Mouse (Mus musculus): ENCODE measurements around the gene Tmx2. TPM values are rescaled to one million over a fixed set of nuclear protein-coding genes. Genes with fewer than 3 reads are reported as not detected.
A peak's percentile ranks its signal among the peaks of the same experiment; 100 is the strongest.

Tmx2 gene
- polyA plus RNA-seq, 1 experiment from 2014 or later, result 119 TPM

GRCm38 (mm10) chr2:84632999-84633398 is 45.9 kb downstream of the Tmx2 start:
- peak overlapping the region; percentile 22; the same call in 1 of the 2 replicates for H3K4me2 ChIP-seq (replicated peaks; ENCODE audit: low read depth, low read length)
- H3K4me3 ChIP-seq (ENCODE audit: low read depth, low read length), result no peak overlapping the region
- H3K4me1 ChIP-seq (ENCODE audit: control insufficient read depth, insufficient read depth, low read length), result peaks cover 56% of the 10 kb centered on the region
- ATAC-seq (ENCODE audit: insufficient number of reproducible peaks, insufficient read depth, low FRiP score, low read depth), result peak; percentile 60
- WGBS, result 7% methylated on average over 3 of the region's 3 CpGs
- no peaks in the 10 kb centered on the region for H3K27me3 ChIP-seq (ENCODE audit: control insufficient read depth, insufficient read depth, low read length)
- peak overlapping the region; percentile 80 for H3K27ac ChIP-seq (ENCODE audit: low read length)
- no peaks in the 10 kb centered on the region for H3K36me3 ChIP-seq (ENCODE audit: control insufficient read depth, insufficient read depth, low read length)
- H3K9ac ChIP-seq (replicated peaks; ENCODE audit: low read depth, low read length), result no peak overlapping the region
- H3K9me3 ChIP-seq (ENCODE audit: control insufficient read depth, low read depth, low read length), result no peaks in the 10 kb centered on the region

- no peak for ATAC-seq (ENCODE audit: insufficient number of reproducible peaks, insufficient read depth, low FRiP score, low read depth)
- WGBS, result 94% methylated on average over 1 of the region's 1 CpGs
- Histone ChIP-seq H3K9ac (replicated peaks; ENCODE audit: low read depth, low read length) (no peak overlapping the region), H3K4me2 (replicated peaks; ENCODE audit: low read depth, low read length) (no peak overlapping the region), H3K36me3 (ENCODE audit: control insufficient read depth, insufficient read depth, low read length) (no peaks in the 10 kb centered on the region), H3K4me1 (ENCODE audit: control insufficient read depth, insufficient read depth, low read length) (peaks cover 51% of the 10 kb centered on the region), H3K27ac (ENCODE audit: low read length) (peak overlapping the region; percentile 80), H3K27me3 (ENCODE audit: control insufficient read depth, insufficient read depth, low read length) (no peaks in the 10 kb centered on the region), H3K9me3 (ENCODE audit: control insufficient read depth, low read depth, low read length) (no peaks in the 10 kb centered on the region), H3K4me3 (ENCODE audit: low read depth, low read length) (no peak overlapping the region)
Measured at GRCm38 (mm10) chr2:84632001-84632400, 46.9 kb downstream of the Tmx2 start.

- Histone ChIP-seq H3K27ac (ENCODE audit: low read length) (peak overlapping the region; percentile 48; the same call in 1 of the 2 replicates), H3K9ac (replicated peaks; ENCODE audit: low read depth, low read length) (no peak overlapping the region), H3K4me3 (ENCODE audit: low read depth, low read length) (no peak overlapping the region), H3K9me3 (ENCODE audit: control insufficient read depth, low read depth, low read length) (no peaks in the 10 kb centered on the region), H3K27me3 (ENCODE audit: control insufficient read depth, insufficient read depth, low read length) (no peaks in the 10 kb centered on the region), H3K4me2 (replicated peaks; ENCODE audit: low read depth, low read length) (no peak overlapping the region), H3K36me3 (ENCODE audit: control insufficient read depth, insufficient read depth, low read length) (peaks cover 6% of the 10 kb centered on the region; the same call in 1 of the 2 replicates), H3K4me1 (ENCODE audit: control insufficient read depth, insufficient read depth, low read length) (peaks cover 18% of the 10 kb centered on the region; the same call in 1 of the 2 replicates)
- no peak for ATAC-seq (ENCODE audit: insufficient number of reproducible peaks, insufficient read depth, low FRiP score, low read depth)
- 40% methylated on average over 3 of the region's 3 CpGs for WGBS
Measured at GRCm38 (mm10) chr2:84627036-84627435, 51.9 kb downstream of the Tmx2 start.

- Histone ChIP-seq H3K9me3 (ENCODE audit: control insufficient read depth, low read depth, low read length) (no peaks in the 10 kb centered on the region), H3K4me1 (ENCODE audit: control insufficient read depth, insufficient read depth, low read length) (peaks cover 13% of the 10 kb centered on the region; the same call in 1 of the 2 replicates), H3K27ac (ENCODE audit: low read length) (peak overlapping the region; percentile 48; the same call in 1 of the 2 replicates), H3K36me3 (ENCODE audit: control insufficient read depth, insufficient read depth, low read length) (peaks cover 8% of the 10 kb centered on the region), H3K27me3 (ENCODE audit: control insufficient read depth, insufficient read depth, low read length) (no peaks in the 10 kb centered on the region), H3K4me2 (replicated peaks; ENCODE audit: low read depth, low read length) (no peak overlapping the region), H3K9ac (replicated peaks; ENCODE audit: low read depth, low read length) (no peak overlapping the region), H3K4me3 (ENCODE audit: low read depth, low read length) (no peak overlapping the region)
- no peak for ATAC-seq (ENCODE audit: insufficient number of reproducible peaks, insufficient read depth, low FRiP score, low read depth)
- 52% methylated on average over 7 of the region's 7 CpGs for WGBS
Measured at GRCm38 (mm10) chr2:84626366-84626975, 52.5 kb downstream of the Tmx2 start.

GRCm38 (mm10) chr2:84624201-84624600 is 54.7 kb downstream of the Tmx2 start:
- no peak overlapping the region for H3K4me2 ChIP-seq (replicated peaks; ENCODE audit: low read depth, low read length)
- no peak overlapping the region for H3K9ac ChIP-seq (replicated peaks; ENCODE audit: low read depth, low read length)
- H3K4me1 ChIP-seq (ENCODE audit: control insufficient read depth, insufficient read depth, low read length), result peaks cover 12% of the 10 kb centered on the region; the same call in 1 of the 2 replicates
- no peak overlapping the region for H3K4me3 ChIP-seq (ENCODE audit: low read depth, low read length)
- 0 out of 2 replicates have a peak overlapping the region, but pooled peaks have one; percentile 21 for H3K27ac ChIP-seq (ENCODE audit: low read length)
- H3K36me3 ChIP-seq (ENCODE audit: control insufficient read depth, insufficient read depth, low read length), result peaks cover 30% of the 10 kb centered on the region
- no peaks in the 10 kb centered on the region for H3K9me3 ChIP-seq (ENCODE audit: control insufficient read depth, low read depth, low read length)
- ATAC-seq (ENCODE audit: insufficient number of reproducible peaks, insufficient read depth, low FRiP score, low read depth), result no peak
- WGBS, result 95% methylated on average over 17 of the region's 17 CpGs
- H3K27me3 ChIP-seq (ENCODE audit: control insufficient read depth, insufficient read depth, low read length), result no peaks in the 10 kb centered on the region

- H3K36me3 ChIP-seq (ENCODE audit: control insufficient read depth, insufficient read depth, low read length), result peaks cover 33% of the 10 kb centered on the region
- no peak overlapping the region for H3K4me3 ChIP-seq (ENCODE audit: low read depth, low read length)
- WGBS, result 87% methylated on average over 3 of the region's 3 CpGs
- H3K27me3 ChIP-seq (ENCODE audit: control insufficient read depth, insufficient read depth, low read length), result no peaks in the 10 kb centered on the region
- no peak overlapping the region for H3K4me2 ChIP-seq (replicated peaks; ENCODE audit: low read depth, low read length)
- no peaks in the 10 kb centered on the region for H3K9me3 ChIP-seq (ENCODE audit: control insufficient read depth, low read depth, low read length)
- no peak overlapping the region for H3K9ac ChIP-seq (replicated peaks; ENCODE audit: low read depth, low read length)
- peaks cover 12% of the 10 kb centered on the region; the same call in 1 of the 2 replicates for H3K4me1 ChIP-seq (ENCODE audit: control insufficient read depth, insufficient read depth, low read length)
- H3K27ac ChIP-seq (ENCODE audit: low read length), result no peak overlapping the region
- ATAC-seq (ENCODE audit: insufficient number of reproducible peaks, insufficient read depth, low FRiP score, low read depth), result no peak
Measured at GRCm38 (mm10) chr2:84623428-84624119, 55.4 kb downstream of the Tmx2 start.

- WGBS, result 85% methylated on average over 2 of the region's 2 CpGs
- no peaks in the 10 kb centered on the region for H3K9me3 ChIP-seq (ENCODE audit: control insufficient read depth, low read depth, low read length)
Measured at GRCm38 (mm10) chr2:84622668-84623067, 56.3 kb downstream of the Tmx2 start.

More at GRCm38 (mm10) chr2:84622668-84623067, 56.3 kb downstream of the Tmx2 start:
- Histone ChIP-seq H3K27me3 (ENCODE audit: control insufficient read depth, insufficient read depth, low read length) (no peaks in the 10 kb centered on the region), H3K4me3 (ENCODE audit: low read depth, low read length) (no peak overlapping the region), H3K4me2 (replicated peaks; ENCODE audit: low read depth, low read length) (no peak overlapping the region), H3K27ac (ENCODE audit: low read length) (no peak overlapping the region), H3K4me1 (ENCODE audit: control insufficient read depth, insufficient read depth, low read length) (peaks cover 12% of the 10 kb centered on the region; the same call in 1 of the 2 replicates), H3K9ac (replicated peaks; ENCODE audit: low read depth, low read length) (no peak overlapping the region), H3K36me3 (ENCODE audit: control insufficient read depth, insufficient read depth, low read length) (peaks cover 34% of the 10 kb centered on the region)
- no peak for ATAC-seq (ENCODE audit: insufficient number of reproducible peaks, insufficient read depth, low FRiP score, low read depth)
